Mouse (Mus musculus) myocyte (in vitro differentiated cells): ENCODE data around the gene Rpl36al. TPM values are rescaled to one million over a fixed set of nuclear protein-coding genes. Genes with fewer than 3 reads are reported as not detected.

ENCODE experiments used
- H3K27me3 ChIP-seq: one replicate; pipeline ENCODE4 v1.6.1; 2011; ENCODE audit not compliant: control insufficient read depth, insufficient read depth, insufficient read length
- H3K36me3 ChIP-seq: one replicate; pipeline ENCODE4 v1.6.1; 2011; ENCODE audit not compliant: control insufficient read depth, insufficient read depth
- H3K4me2 ChIP-seq: one replicate; pipeline ENCODE4 v1.6.1; 2011; ENCODE audit warnings: low read depth, control low read depth
- H3K4me3 ChIP-seq: one replicate; pipeline ENCODE4 v1.5.1; 2011; ENCODE audit warnings: mild to moderate bottlenecking, control low read depth, moderate library complexity
- H3K79me2 ChIP-seq: one replicate; pipeline ENCODE4 v1.6.1; 2011; ENCODE audit not compliant: control insufficient read depth, insufficient read depth
- H3ac ChIP-seq: one replicate; pipeline ENCODE4 v1.6.1; 2011; ENCODE audit not compliant: control insufficient read depth, insufficient read length
- CEBPB ChIP-seq: IDR thresholded peaks from 2 replicates; pipeline ENCODE4 v1.6.1; 2011; ENCODE audit warnings: mild to moderate bottlenecking, moderate library complexity; ENCODE audit not compliant: poor library complexity, insufficient read depth, severe bottlenecking
- E2F4 ChIP-seq: IDR thresholded peaks from one replicate; pipeline ENCODE4 v1.6.1; 2011; ENCODE audit warnings: mild to moderate bottlenecking, control low read depth, moderate library complexity; ENCODE audit not compliant: insufficient read depth
- MAX ChIP-seq: IDR thresholded peaks from one replicate; pipeline ENCODE4 v1.6.1; 2011; ENCODE audit warnings: low read depth, mild to moderate bottlenecking, control low read depth
- MYOD1 ChIP-seq, 3 experiments: IDR thresholded peaks; one replicate each; pipeline ENCODE4 v1.6.1; 2011; ENCODE audit warnings: control low read depth in 2 of 3, low read depth in 2 of 3, mild to moderate bottlenecking in 2 of 3, moderate library complexity in 1 of 3; ENCODE audit not compliant: insufficient read length in 2 of 3, control insufficient read depth in 1 of 3
- MYOG ChIP-seq, 3 experiments: IDR thresholded peaks; one replicate each; pipeline ENCODE4 v1.6.1; 2011; ENCODE audit warnings: control low read depth in 2 of 3, low read depth in 2 of 3, mild to moderate bottlenecking in 2 of 3; ENCODE audit not compliant: insufficient read length in 2 of 3, control insufficient read depth in 1 of 3, insufficient read depth in 1 of 3
- POLR2A ChIP-seq: IDR thresholded peaks from one replicate; pipeline ENCODE4 v1.6.1; 2011; ENCODE audit warnings: low read depth, mild to moderate bottlenecking, control low read depth, moderate library complexity; ENCODE audit not compliant: insufficient read length
- POLR2AphosphoS2 ChIP-seq: IDR thresholded peaks from one replicate; pipeline ENCODE4 v1.6.1; 2011; ENCODE audit warnings: low read depth, control low read depth; ENCODE audit not compliant: insufficient read length
- REST ChIP-seq: IDR thresholded peaks from one replicate; pipeline ENCODE4 v1.6.1; 2011; ENCODE audit warnings: mild to moderate bottlenecking, control low read depth, moderate library complexity; ENCODE audit not compliant: insufficient read depth, insufficient read length
- SRF ChIP-seq: IDR thresholded peaks from one replicate; pipeline ENCODE4 v1.6.1; 2011; ENCODE audit warnings: low read depth; ENCODE audit not compliant: control insufficient read depth, insufficient read length
- TCF12 ChIP-seq: IDR thresholded peaks from one replicate; pipeline ENCODE4 v1.6.1; 2011; ENCODE audit warnings: mild to moderate bottlenecking, control low read depth; ENCODE audit not compliant: poor library complexity, insufficient read depth, severe bottlenecking
- TCF3 ChIP-seq: IDR thresholded peaks from one replicate; pipeline ENCODE4 v1.6.1; 2011; ENCODE audit warnings: low read depth, control low read depth; ENCODE audit not compliant: insufficient read length
- USF1 ChIP-seq: IDR thresholded peaks from one replicate; pipeline ENCODE4 v1.6.1; 2011; ENCODE audit warnings: low read depth, mild to moderate bottlenecking, control low read depth, moderate library complexity
- polyA plus RNA-seq: library from polyadenylated mRNA; unstranded; fragments of >200 nt; fragmentation: generic; extraction: Trizol; gene quantifications from one replicate; pipeline ENCODE4 v1.2.1, GENCODE M21; 2012; ENCODE audit warnings: missing spikeins

The Rpl36al gene
- polyA plus RNA-seq, 1 experiment = 880 TPM

- Histone ChIP-seq H3K36me3 (peaks cover 6% of the 10 kb centered on the region), H3ac (no peak overlapping the region), H3K4me3 (no peak overlapping the region), H3K4me2 (no peak overlapping the region), H3K27me3 (no peaks in the 10 kb centered on the region), H3K79me2 (peaks cover 44% of the 10 kb centered on the region)
- TF ChIP-seq TCF3 (no peak), MAX (no peak), POLR2AphosphoS2 (no peak), TCF12 (no peak), CEBPB (no peak), MYOG (IDR thresholded peaks at IDR 0.05; ENCODE audit: control insufficient read depth in 1 of 3, insufficient read depth in 1 of 3, insufficient read length in 2 of 3, low read depth in 2 of 3) (no peak), SRF (no peak), MYOD1 (IDR thresholded peaks at IDR 0.05; ENCODE audit: control insufficient read depth in 1 of 3, insufficient read length in 2 of 3, low read depth in 2 of 3) (no peak)
These were observed 6.2 kb upstream of the Rpl36al start for GRCm38 (mm10) chr12:69190074-69190473.

DNA sequence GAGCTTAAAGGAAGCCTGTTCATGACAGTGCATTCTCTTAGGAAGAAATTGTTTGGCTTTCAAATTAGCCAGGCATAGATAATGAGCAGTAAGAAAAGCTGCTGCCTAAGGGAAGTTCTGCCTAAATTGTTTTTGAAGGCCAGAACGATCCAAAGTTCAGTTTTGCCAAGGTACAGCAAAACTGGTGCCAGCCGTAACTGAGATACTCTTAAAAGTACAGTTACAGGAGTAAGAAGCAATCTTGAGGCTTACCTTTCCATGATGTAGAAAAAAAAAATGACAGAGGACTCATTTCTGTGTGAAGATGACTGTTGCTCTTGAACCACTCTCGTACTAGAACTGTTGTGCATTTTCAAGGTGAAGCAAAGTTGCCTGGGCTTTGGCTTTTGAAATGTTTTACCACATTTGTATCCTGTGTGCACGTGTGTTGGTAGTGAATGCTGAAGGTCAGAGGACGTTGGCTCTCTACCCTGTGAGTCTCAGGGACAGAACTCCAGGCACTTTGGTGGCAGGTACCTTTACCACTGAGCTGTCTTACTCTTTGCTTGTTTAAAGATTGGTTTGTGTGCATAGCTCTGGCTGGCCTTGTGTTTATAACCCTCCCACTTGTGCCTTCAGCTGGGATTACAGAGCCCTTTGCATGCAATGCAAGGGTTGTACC, 3.1 kb upstream of the Rpl36al start:
- H3ac ChIP-seq = no peak overlapping the region
- no peak overlapping the region for H3K4me3 ChIP-seq
- H3K27me3 ChIP-seq = no peaks in the 10 kb centered on the region
- H3K36me3 ChIP-seq = peaks cover 12% of the 10 kb centered on the region
- peak overlapping the region; percentile 21 for H3K4me2 ChIP-seq
- peaks cover 51% of the 10 kb centered on the region for H3K79me2 ChIP-seq
- TF ChIP-seq MYOD1 (IDR thresholded peaks at IDR 0.05; ENCODE audit: control insufficient read depth in 1 of 3, insufficient read length in 2 of 3, low read depth in 2 of 3) = no peak

- Histone ChIP-seq H3K79me2 (peaks cover 51% of the 10 kb centered on the region), H3K4me3 (peak overlapping the region; percentile 62), H3K4me2 (peak overlapping the region; percentile 89), H3K36me3 (peaks cover 12% of the 10 kb centered on the region), H3K27me3 (no peaks in the 10 kb centered on the region), H3ac (peak overlapping the region; percentile 83)
- TF ChIP-seq SRF (no peak), POLR2AphosphoS2 (no peak), E2F4 (no peak)
These were observed 1.5 kb upstream of the Rpl36al start for GRCm38 (mm10) chr12:69185371-69185770.

DNA sequence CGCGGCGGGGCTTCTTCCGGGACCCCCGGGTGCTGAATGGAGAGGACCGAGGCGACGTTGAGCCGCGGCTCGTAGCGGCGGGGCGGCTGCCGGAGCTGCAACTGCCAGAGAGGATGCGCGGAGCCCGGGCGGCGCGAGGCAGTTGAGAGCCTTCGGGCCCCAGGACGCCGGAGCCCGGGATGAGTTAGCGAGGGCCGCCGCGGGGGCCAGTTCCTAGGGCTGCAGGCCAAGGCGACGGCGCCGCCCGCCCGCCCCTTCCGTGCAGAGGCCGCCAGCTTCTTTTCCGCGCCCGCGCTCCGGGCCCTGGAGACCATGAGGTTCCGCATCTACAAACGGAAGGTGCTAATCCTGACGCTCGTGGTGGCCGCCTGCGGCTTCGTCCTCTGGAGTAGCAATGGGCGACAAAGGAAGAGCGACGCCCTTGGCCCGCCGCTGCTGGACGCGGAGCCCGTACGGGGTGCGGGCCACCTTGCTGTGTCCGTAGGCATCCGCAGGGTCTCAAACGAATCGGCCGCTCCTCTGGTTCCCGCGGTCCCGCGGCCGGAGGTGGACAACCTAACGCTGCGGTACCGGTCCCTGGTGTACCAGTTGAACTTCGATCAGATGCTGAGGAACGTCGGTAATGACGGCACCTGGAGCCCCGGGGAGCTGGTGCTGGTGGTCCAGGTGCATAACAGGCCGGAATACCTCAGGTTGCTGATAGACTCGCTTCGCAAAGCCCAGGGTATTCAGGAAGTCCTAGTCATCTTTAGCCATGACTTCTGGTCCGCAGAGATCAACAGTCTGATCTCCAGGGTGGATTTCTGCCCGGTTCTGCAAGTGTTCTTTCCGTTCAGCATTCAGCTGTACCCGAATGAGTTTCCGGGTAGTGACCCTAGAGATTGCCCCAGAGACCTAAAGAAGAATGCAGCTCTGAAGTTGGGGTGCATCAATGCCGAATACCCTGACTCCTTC, 736 bp upstream of the Rpl36al start:
- H3K27me3 ChIP-seq = no peaks in the 10 kb centered on the region
- TF ChIP-seq MYOD1 (IDR thresholded peaks at IDR 0.05; ENCODE audit: control insufficient read depth in 1 of 3, insufficient read length in 2 of 3, low read depth in 2 of 3) (no peak), MYOG (IDR thresholded peaks at IDR 0.05; ENCODE audit: control insufficient read depth in 1 of 3, insufficient read depth in 1 of 3, insufficient read length in 2 of 3, low read depth in 2 of 3) (no peak), TCF3 (no peak), E2F4 (no peak)
- peaks cover 51% of the 10 kb centered on the region for H3K79me2 ChIP-seq
- peaks cover 6% of the 10 kb centered on the region for H3K36me3 ChIP-seq
- peak overlapping the region; percentile 62 for H3K4me3 ChIP-seq
- peak overlapping the region; percentile 83 for H3ac ChIP-seq
- peak overlapping the region; percentile 89 for H3K4me2 ChIP-seq

- Histone ChIP-seq H3K27me3 (no peaks in the 10 kb centered on the region), H3K4me3 (no peak overlapping the region), H3ac (no peak overlapping the region), H3K4me2 (no peak overlapping the region), H3K79me2 (peaks cover 41% of the 10 kb centered on the region), H3K36me3 (peaks cover 6% of the 10 kb centered on the region)
- TF ChIP-seq TCF12 (no peak), POLR2AphosphoS2 (peak; percentile 54)
These were observed 2.1 kb downstream of the Rpl36al start for GRCm38 (mm10) chr12:69181800-69182199.

GRCm38 (mm10) chr12:69179371-69179770, 4.5 kb downstream of the Rpl36al start:
- Histone ChIP-seq H3ac (no peak overlapping the region), H3K4me3 (no peak overlapping the region), H3K36me3 (peaks cover 6% of the 10 kb centered on the region), H3K4me2 (no peak overlapping the region), H3K79me2 (peaks cover 17% of the 10 kb centered on the region), H3K27me3 (no peaks in the 10 kb centered on the region)
- TF ChIP-seq POLR2AphosphoS2 = no peak
- TF ChIP-seq REST = no peak
- no peak for TF ChIP-seq SRF
- no peak for TF ChIP-seq TCF12
- TF ChIP-seq POLR2A = no peak
- no peak for TF ChIP-seq E2F4
- TF ChIP-seq MYOD1 (IDR thresholded peaks at IDR 0.05; ENCODE audit: control insufficient read depth in 1 of 3, insufficient read length in 2 of 3, low read depth in 2 of 3) = no peak
- TF ChIP-seq USF1 = no peak
- no peak for TF ChIP-seq CEBPB
- no peak for TF ChIP-seq MAX
